Mouse (Mus musculus) urinary bladder, postnatal 14 days (tissue): ENCODE measurements around the gene Notch2.

Source experiments
- DNase-seq: peaks from one replicate; pipeline ENCODE4 v3.0.0; 2021; ENCODE audit warnings: low spot score

Gene Notch2

DNA sequence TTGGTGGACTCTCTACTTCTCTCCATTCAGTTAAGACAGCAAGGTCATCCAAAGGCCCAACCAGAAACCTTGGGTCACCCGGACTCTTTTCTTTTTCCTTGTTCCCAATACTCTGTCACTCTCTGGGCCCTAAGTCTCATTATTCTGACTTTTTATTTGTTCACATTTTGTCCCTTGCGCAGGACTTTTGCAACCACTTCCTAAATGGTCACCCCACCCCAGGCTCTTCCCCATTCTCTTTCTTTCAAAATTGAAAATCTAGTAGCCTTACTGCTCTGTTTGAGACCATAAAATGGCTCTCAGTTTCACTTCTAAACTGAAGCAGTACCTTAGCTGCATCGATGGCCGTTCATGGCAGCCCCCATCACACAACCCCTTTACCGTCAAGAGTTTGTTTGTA, 18.5 kb upstream of the Notch2 start:
- no peak for DNase-seq

DNA sequence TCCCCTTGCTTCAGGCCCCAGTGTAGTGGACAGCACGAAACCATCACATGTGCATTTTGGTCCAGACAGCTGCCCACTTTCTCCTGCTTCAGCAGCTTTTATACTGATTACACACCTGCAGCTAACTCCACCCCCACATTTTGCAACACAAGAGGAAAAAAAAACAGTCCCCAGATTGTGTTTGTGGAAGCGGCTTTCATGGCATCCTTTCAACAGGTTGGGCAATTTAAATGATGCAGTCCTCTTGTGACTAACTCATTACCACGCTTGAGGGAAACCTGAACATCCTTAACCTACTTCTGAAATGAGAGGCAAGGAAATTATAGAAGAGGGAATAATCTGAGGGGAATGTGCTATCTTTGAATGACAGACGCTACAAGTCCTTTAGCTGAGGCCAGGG, 15.0 kb upstream of the Notch2 start:
- no peak for DNase-seq

DNA sequence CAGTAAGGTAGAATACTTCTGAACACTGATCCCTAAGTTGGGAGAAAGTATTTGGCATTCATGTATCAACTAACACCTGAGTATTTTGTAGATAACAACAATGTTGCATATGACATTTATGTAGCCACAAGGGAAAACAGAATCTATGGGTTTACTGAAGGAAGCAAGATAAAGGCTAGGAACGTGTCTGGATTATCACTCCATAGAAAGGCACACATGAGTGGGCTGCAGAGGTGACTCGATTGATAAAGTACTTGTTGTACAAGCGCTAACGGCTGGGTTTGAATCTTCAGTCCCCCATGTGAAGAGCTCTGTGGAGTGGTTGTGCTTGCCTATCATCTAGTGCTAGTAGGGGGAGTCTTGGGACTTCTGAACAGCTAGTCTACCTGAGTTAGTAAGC, 9.8 kb upstream of the Notch2 start:
- DNase-seq, result no peak

DNA sequence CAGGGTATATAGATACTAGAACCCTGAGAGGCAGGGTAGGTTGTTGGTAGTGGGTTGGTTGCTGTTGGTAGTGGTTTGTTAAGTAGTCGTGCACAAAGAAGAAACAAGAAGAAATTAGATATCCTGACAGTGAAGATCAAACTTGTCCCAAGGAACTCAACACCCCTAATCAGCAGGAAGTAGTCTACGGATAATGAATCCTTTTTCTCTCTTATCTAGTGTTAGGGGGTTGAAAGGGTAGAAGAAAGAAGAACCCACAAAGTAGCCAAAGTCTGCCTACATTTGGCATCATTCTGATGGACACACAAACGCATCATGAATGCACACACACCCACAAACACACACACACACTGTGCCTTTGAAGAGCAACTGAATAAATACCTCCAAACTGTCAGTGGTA, 9.1 kb upstream of the Notch2 start:
- DNase-seq, result no peak

DNA sequence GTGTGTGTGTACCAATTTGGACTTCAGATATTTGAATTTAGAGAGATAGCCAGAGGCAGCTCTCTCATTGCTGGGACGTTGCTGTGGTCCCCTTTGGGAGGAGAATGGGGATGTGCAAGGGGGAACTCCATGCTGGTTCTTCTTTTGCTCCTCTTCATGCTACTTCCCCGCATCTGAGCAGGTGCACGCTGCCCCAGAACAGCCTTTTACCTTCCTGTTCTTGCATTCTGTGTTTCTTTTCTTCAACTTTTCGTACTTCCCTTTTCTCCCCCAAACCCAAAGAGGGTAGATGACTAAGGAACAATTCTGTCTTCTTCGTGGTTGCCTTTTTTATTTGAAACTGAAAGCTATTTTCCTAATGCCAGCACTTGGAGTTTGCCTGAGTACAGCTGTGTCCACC, 8.0 kb upstream of the Notch2 start:
- no peak for DNase-seq

DNA sequence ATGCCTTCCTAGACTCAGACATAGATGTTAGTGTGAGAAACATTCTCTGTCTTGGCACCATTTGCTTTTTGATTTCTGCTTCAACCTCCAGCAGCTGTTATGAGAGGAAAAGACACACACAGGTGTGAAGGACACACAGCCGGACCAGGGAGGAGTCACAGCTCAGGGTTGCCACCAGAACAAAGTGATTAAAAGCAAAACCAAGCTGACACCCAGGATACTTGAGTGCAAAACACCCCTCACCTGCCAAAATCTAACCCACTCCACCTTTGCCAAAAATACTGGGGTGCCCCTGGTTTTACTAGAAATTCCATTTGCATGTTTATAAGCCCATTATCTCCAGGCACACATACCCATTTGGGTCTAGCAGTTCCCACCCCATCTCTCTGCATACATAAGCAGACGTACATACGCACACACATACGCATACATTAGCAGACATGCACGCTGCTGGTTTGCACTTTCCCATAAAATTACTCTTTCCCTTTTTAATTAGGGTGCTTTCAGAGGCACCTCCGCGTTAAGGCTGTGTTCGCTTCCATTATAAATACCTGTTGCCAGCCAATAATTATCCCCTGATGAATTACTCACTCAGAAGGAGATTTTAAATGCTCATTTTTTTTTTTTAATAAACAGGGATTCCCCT, 7.2 kb upstream of the Notch2 start:
- DNase-seq, result no peak

DNA sequence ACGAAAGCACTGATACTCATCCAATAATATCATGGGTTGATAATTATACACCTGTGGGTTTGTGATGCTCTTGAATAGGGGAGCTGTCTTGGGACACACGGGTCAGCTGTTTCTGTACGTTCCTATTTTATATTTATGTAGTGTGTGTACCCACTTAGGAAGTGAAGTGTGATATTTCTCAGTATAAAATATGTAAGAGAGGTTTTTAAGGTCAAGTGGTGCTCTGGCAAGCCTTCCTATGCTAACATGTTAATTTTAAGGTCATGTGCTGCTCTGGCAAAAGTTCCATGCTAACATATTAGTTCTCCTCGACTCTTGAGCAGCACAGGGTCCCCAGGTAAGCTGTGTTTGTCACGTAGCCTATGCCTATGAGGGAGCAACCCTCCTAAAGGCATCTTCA, 6.4 kb upstream of the Notch2 start:
- no peak for DNase-seq

DNA sequence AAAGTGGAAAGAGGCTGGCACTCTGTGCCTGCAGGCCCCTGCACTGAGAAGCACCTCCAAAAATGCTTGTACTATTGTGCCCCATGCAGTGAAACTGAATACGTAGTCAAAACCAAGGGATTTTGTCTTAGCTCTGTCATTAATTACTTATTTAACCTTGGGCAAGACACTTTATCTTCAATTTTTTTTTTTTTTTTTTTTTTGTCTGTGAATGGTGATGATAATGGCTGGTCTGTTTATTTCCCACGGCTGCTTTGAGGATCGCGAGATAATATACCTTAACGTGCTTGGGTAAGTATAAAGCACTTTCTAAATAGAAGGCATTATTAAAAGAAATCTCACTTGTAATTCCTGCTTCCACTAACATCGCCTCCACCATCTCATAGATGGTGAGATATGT, 5.2 kb upstream of the Notch2 start:
- no peak for DNase-seq

DNA sequence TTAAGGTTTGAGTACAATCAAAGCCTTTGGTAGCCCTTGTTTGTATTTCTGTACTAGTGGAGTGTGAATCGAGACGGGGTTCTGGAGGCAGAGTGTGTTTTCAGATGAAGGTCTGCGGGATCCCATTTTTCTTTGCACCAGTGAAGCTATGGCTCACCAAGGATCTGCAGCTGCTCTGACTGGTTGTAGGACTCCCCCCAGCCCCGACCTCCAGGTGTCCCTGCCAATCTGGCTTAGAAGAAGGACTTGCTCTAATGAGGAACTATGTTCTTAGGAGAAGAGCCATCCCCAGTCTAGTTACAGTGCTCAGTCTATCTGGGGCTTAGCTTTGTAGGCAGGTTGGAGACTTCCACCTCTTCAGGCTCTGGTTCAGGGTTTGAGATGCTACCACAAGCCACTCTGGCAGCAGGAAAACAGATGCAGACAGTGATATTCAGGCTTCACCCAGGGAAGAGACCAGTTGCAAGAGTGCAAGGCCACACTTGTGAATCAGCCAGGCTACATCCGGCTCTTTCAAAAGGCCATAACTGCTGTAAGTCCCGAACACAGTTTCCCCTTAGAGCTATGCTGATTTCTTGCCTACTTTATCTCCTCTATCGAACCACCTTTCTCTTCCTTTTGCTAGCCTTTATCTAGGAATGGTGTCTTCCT, 4.0 kb upstream of the Notch2 start:
- no peak for DNase-seq

DNA sequence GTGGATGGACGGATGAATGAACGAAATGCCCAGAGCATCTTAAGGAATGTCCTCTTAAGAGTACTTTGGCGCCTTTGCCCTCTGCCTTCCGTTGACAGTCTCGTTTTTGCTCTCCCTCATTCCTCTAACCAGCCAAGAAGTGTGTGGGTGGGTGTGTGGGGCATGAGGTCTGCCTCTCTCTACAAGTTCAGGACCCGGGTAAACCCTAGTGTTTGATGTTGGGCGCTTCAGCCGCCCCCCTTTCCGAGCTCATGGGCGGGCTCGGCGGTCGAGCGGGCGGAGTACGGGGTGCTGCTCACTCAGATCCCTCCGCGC, 284 bp upstream of the Notch2 start:
- no peak for DNase-seq

DNA sequence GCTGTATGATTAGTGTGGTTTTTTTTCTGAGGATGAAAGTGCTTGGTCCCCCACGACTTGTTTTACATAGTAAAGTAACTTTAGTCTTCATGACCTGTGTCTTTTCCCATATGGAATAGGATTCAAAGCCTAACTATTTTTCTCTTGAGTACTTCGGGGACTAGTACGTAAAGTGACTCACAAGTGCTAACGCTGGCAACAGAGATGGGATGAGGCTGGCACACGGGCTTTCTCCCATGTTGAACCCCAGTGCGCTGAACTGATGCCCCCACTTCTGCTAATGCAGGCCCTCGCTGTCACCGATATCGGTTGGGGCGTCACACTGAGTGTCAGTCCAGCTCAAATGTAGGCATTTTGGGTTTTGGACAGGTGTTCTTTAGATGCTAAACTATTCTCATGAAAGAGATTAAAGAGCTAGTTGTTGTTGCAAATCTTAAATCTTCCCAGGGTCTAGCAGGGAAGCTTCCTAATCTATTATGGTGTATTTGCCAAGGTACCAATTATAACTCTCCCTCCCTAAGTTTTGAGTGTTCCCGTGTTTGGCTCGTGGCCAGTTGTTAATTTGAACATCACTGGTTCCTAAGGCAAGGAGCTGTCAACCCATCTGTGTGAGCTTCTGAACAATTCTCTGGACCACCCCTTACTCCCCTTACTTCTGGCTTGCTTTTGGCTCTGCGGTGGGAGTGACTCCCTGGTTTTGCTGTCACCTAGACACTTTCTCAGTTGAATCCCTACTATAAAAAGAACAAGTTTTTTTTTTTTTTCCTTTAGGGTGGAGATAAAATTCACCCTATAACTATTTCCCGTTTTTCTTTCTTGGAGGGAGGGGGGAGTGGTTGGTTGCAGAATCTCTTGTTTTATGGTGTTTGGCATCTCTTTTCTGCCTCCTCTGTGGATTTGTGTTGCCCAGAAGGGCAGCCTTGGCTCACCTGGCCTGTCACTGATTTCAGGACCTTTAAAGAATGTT, 2.2 kb downstream of the Notch2 start:
- no peak for DNase-seq

DNA sequence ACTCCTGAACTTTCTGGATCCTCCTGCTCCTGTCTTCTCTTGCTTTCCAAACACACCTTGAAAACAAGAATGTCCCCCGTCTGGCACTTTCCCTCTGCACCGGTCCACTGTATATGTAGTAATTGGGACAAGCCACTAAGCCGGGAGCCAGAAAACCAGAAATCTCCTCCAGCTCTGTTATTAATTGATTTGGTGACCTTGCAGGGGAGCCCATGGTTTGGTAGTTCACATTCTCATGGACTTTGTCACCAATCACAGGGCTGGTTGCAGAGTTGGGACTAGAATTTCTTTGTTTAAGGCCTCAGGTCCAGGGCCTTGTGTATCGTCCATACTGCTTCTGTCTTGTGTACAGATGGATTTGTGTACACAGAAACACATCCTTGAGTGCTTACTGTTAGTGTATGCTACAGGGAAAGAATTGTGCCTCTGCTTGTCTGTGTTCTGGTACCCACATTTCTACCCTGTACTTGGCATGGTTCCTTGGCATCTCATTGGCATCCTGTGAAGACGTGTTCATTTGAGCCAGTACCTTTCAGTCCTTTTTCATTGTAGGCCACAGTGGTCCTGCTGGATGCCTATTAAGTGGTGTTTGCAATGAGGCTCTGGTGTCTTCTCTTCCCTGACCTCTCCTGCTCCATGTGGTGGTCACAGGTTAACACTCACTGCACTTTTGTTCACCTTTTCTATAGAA, 3.7 kb downstream of the Notch2 start:
- no peak for DNase-seq

DNA sequence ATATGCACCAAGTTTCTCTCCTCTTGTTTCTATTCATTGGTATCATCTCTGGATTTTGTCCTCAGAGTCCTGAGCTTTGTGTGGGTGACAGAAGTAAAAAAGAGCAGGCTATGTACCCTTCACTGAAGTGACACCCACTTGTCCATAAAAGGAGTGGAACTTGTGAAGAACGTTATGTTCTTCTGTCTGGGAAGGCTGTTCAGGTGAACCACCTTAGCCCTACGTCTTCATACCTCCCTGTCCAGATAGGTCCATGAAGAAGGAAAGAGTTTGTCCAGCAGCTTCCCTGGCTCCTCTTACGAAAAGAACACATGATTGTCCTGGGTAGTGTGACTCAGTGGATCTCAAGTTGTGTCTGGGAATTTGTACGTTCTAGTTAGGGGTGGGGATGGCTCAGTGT, 4.9 kb downstream of the Notch2 start:
- no peak for DNase-seq

DNA sequence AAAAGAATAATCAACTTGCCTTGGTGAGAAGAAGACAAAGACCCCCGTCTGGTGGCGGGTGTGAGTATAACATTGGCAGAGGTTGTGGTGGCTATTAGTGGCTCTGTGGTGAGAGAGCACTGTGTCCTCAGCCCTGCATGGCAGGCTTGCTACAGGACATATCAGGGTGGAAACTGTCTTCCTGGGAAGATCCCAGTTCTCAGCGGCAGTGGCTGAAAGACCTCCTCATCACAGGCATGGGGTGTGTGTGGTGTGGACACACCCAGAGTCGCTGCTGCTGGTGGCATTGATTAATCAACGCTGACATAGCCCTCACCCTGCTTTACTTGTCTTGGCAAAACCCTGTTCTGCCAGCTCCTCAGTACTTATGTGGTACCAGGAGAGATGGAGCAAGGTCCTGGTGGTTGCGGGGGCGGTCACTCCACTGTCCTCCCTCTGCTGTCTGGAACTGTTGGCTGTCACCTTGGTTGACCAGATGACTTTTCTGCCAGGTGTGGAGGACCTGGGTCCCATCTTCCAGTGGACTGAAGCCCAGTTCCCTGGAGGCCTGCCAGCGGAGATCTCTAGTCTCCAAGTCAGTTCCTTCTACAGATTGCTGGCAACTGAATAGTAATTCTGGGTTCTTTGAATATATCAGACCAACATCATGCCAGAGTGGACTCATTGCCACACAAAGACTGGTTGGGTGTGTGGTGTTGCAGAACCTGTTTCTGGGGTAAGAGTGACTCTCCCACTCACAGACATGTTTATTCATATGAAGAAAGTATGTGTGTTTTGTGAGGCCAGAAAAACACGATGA, 7.3 kb downstream of the Notch2 start:
- DNase-seq, result peak; percentile 64

DNA sequence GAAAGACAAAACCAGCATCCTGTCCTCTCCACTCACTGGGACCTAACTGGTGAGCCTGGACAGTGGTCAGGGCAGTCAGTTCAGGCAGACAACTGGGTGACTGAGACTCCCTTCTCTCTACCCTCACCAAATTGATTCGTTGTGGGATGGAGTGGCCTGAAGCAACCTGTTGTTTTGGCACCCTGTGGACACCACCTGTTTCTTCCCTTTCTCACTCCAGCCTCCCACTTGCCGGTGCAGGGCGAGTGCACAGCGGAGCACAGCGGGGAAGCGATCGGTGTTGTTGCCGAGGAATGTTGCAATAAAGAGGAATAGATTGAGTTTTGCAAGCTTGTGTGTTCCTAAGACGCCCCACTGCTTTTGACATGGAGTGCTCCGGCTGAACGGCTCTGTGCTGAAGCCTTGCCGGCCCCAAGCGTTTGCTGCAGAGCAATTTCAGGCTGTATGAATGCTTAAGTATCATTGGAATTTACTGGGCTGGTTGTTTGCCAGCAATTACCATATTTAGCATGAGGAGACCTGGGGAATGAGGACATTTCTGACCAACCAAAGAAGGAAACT, 11.0 kb downstream of the Notch2 start:
- peak; percentile 74 for DNase-seq

DNA sequence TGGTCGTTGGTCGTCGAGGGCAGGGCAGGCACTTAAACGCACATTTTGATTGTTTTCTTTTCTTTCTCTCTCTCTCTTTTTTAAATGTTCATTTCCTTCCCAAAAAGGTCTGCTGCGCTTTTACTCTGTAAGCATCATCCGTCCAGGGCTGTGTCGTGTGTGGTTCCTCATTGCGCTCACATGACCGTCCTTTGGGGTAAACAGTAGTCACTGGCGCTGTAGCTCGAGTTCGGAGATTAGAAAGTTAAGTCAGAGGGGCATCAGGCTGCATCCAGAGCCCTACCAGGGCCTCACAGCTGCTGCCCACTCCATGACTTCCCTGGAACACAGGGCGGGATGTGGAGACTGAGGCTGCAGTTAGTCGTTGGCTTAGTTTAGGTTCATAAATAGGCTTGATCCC, 12.2 kb downstream of the Notch2 start:
- no peak for DNase-seq

DNA sequence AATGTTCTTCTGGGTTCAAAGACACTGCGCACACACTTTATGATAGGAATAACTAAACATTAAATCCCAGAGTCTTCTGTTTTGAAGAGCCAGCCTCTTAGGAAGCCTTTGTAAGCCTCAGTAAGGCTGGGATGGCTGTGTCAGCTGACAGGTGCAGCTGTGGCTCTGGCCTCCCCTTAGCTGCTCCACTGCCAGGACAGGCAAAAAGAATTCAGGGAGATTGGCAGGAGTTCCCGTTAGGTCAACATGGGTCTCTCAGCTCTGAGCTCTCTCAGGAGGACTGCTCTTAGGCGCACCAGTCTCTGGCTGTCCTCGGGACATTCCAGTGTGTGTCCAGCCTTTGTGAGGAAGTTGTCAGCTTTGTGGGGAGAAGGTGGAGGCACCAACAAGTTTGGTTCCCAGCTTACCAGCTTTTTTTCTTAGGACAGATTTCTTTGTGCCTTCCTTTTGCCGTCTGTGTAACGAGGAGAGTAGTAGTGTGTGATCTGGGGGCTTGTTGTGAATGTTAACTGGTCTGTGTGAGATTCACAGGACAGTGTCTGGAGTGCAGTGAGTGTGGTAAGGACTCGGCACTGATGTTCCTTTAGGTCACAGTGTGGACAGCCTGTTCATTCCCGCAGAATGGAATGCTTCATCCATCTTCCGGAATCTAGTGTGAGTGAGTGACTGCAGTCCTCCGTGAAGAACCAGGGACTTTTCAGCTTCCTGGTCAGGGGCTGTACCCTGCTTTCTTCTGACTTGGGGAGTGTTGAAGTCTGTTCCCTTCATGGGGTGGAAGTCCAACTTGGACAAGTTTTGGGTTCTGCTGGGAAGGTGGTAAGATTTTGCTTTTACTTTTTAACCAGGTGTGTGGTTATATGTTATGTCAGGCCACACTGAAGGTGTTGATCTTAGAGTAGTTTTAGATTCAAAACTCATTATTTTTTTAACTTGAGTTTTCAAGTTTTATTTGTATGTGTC, 12.9 kb downstream of the Notch2 start:
- no peak for DNase-seq

DNA sequence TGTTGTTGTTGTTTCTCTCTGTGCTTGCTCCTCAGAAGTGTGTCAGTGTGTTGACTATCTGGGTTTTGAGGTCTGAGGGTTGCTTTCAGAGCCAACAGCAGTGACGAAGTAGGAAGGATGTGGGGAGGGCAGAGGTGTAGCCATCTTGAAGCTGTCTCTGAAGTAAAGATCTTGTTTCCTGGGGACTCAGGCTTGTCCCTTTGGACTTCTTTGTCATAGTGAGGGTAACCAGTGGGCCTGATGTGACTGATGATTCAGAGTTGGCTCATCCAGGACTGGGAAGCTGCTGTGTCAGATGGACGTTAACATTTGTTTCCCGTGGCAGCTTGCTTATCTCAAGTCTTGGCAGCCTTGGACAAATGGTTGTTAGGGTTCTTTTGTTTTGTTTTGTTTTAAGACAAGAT, 14.0 kb downstream of the Notch2 start:
- DNase-seq, result peak; percentile 40

DNA sequence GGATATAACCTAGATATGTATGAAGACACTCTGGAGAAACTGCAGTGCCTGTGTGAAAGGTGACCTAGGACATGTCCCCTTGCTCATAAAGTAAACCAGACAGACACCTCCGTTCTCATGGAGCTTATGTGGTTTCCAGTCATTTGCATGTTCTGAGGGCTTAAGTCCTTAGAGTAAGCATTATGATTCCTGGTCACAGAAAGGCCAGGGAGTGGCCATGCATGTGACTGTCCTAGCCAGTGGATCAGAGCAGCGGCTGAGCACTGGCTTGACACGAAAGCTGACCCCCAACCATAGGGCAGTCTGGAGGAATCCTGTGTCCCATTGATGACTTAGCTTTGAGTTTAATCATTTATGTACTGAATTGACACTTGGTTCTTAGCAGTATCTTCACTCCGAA, 14.7 kb downstream of the Notch2 start:
- no peak for DNase-seq

DNA sequence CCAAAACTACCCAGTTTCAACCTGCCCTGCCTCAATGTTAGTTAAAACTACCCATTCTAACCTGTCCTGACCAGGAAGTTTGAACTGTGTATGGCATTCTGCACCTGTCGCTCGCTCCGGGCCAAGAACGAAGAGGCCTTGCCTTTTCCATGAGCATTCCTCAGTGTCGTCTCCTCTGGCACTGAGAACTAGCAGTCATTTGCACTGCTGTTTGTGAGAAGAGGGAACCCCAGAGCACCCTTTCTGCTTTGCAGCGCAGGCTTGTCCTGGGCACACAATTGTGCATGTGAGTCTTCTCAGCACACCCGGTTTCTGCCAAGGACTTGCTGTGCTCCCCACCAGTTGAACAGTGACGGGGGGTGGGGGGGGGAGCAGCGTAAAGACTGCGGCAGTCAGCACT, 15.6 kb downstream of the Notch2 start:
- DNase-seq, result no peak
